In the genomic region with DNA sequence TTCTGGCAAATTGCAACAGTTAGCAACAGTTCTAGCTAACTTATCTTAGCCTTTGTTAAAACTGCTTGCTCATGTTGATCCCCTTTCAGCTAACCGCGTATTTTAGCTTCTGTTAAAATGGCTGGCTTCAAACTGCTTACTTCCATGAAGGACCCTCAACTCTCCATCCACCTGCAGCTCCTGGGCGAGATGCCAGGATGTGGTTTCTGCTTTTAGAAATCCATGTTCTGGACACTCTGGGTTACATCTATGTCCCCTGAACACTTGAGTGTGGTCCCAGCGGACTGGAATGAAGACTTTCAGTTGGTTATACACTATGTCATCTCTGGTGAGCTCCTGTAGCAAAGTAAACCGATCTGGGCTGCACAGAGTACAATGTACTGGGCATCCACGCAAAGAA, we compare ENCODE assay signal across 23 mouse cellular contexts. TPM values are rescaled to one million over a fixed set of nuclear protein-coding genes. Genes with fewer than 3 reads are reported as not detected.
A peak's percentile ranks its signal among the peaks of the same experiment; 100 is the strongest.
DNase-seq lines count a peak whose midpoint lies in the region; ATAC-seq and TF ChIP-seq lines count a peak whose summit lies in the region.
"Had no signal": no experiment of that assay in that cellular context is flagged by ENCODE, and none has a peak within 500 bp of the region (broad histone marks: within the 10 kb centered on the region; RNA-seq: fewer than 3 reads in every experiment).

No protein-coding gene starts in this region.

- no peak for TF ChIP-seq CTCF in kidney, adult 2 months (conservative IDR thresholded peaks at IDR 0.05; ENCODE audit: insufficient read depth, insufficient read length, low read depth, low read length)
- TF ChIP-seq CTCF in lung, postnatal 0 days (IDR thresholded peaks at IDR 0.05), result no peak
- TF ChIP-seq CTCF in lung, adult 2 months (IDR thresholded peaks at IDR 0.05; ENCODE audit: insufficient read depth, low read length), result no peak

- no peaks in the 10 kb centered on the region for H3K36me3 ChIP-seq in kidney, adult 2 months (ENCODE audit: control insufficient read depth, insufficient read depth, low read length)
- no peaks in the 10 kb centered on the region for H3K36me3 ChIP-seq in lung, postnatal 0 days (ENCODE audit: insufficient read depth, low read length)
- H3K36me3 ChIP-seq in forebrain, embryonic 16.5 days (ENCODE audit: control insufficient read depth, insufficient read depth), result no peaks in the 10 kb centered on the region
- H3K36me3 ChIP-seq: embryonic facial prominence, embryonic 10.5 days; embryonic facial prominence, embryonic 12.5 days; forebrain, embryonic 15.5 days had no signal

- H3K4me1 ChIP-seq in kidney, adult 2 months (ENCODE audit: control insufficient read depth, insufficient read depth, low read length), result no peaks in the 10 kb centered on the region
- peaks cover 13% of the 10 kb centered on the region; the same call in 1 of the 2 replicates for H3K4me1 ChIP-seq in lung, postnatal 0 days (ENCODE audit: insufficient read depth, low read depth, low read length)
- no peaks in the 10 kb centered on the region; the same call in 1 of the 2 replicates for H3K4me1 ChIP-seq in lung, adult 2 months (ENCODE audit: control insufficient read depth, insufficient read depth, low read length)
- no peaks in the 10 kb centered on the region for H3K4me1 ChIP-seq in forebrain, embryonic 16.5 days (replicated peaks; ENCODE audit: control insufficient read depth, insufficient read depth, low read length)
- H3K4me1 ChIP-seq: forebrain, embryonic 13.5 days; forebrain, embryonic 15.5 days had no signal

- H3K4me2 ChIP-seq in lung, postnatal 0 days (replicated peaks; ENCODE audit: low read depth, low read length), result no peak overlapping the region
- no peak overlapping the region for H3K4me2 ChIP-seq in forebrain, embryonic 16.5 days (ENCODE audit: low read length)
- H3K4me2 ChIP-seq: embryonic facial prominence, embryonic 12.5 days; forebrain, embryonic 13.5 days; forebrain, embryonic 15.5 days had no signal

- no peak overlapping the region for H3K4me3 ChIP-seq in kidney, adult 2 months (ENCODE audit: insufficient read depth, low read depth, low read length)
- H3K4me3 ChIP-seq in lung, postnatal 0 days (ENCODE audit: low read depth, low read length), result no peak overlapping the region
- H3K4me3 ChIP-seq in lung, adult 2 months (replicated peaks; ENCODE audit: extremely low read depth, low read depth, low read length), result no peak overlapping the region
- no peak overlapping the region for H3K4me3 ChIP-seq in forebrain, embryonic 16.5 days (replicated peaks; ENCODE audit: low read length)
- H3K4me3 ChIP-seq: embryonic facial prominence, embryonic 10.5 days; embryonic facial prominence, embryonic 12.5 days; forebrain, embryonic 13.5 days; forebrain, embryonic 15.5 days had no signal

- H3K9ac ChIP-seq in lung, postnatal 0 days (replicated peaks; ENCODE audit: low read depth), result no peak overlapping the region
- H3K9ac ChIP-seq in forebrain, embryonic 16.5 days (replicated peaks; ENCODE audit: low read depth, low read length), result no peak overlapping the region
- H3K9ac ChIP-seq: embryonic facial prominence, embryonic 12.5 days; forebrain, embryonic 13.5 days; forebrain, embryonic 15.5 days had no signal

- WGBS in kidney, adult 2 months, result 84% methylated on average over 6 of the region's 6 CpGs
- WGBS in lung, postnatal 0 days, result 60% methylated on average over 6 of the region's 6 CpGs
- 65% methylated on average over 6 of the region's 6 CpGs for WGBS in lung, adult 2 months
- 84% methylated on average over 6 of the region's 6 CpGs for WGBS in forebrain, embryonic 16.5 days

- TF ChIP-seq POLR2A in kidney, adult 2 months (IDR thresholded peaks at IDR 0.05; ENCODE audit: low read depth, low read length), result no peak
- TF ChIP-seq POLR2A in lung, adult 2 months (IDR thresholded peaks at IDR 0.05; ENCODE audit: borderline replicate concordance, extremely low read depth, low read depth, low read length), result no peak

- no peaks in the 10 kb centered on the region for H3K27me3 ChIP-seq in kidney, adult 2 months (replicated peaks; ENCODE audit: control insufficient read depth, insufficient read depth, low read length)
- H3K27me3 ChIP-seq in lung, postnatal 0 days (replicated peaks; ENCODE audit: insufficient read depth, low read length), result no peaks in the 10 kb centered on the region
- no peaks in the 10 kb centered on the region; the same call in 1 of the 2 replicates for H3K27me3 ChIP-seq in forebrain, embryonic 16.5 days (replicated peaks; ENCODE audit: control insufficient read depth, insufficient read depth, low read length)
- H3K27me3 ChIP-seq: embryonic facial prominence, embryonic 12.5 days; forebrain, embryonic 13.5 days; forebrain, embryonic 15.5 days; Patski had no signal

- H3K27ac ChIP-seq in kidney, adult 2 months (ENCODE audit: insufficient read depth, low read depth, low read length), result no peak overlapping the region
- H3K27ac ChIP-seq in lung, postnatal 0 days (ENCODE audit: low read length), result 0 out of 2 replicates have a peak overlapping the region, but pooled peaks have one; percentile 4
- no peak overlapping the region for H3K27ac ChIP-seq in forebrain, embryonic 16.5 days (ENCODE audit: low read length)
- H3K27ac ChIP-seq: embryonic facial prominence, embryonic 10.5 days; embryonic facial prominence, embryonic 12.5 days; forebrain, embryonic 13.5 days; forebrain, embryonic 15.5 days had no signal

- no peak for ATAC-seq in lung, postnatal 0 days
- ATAC-seq in forebrain, embryonic 16.5 days, result no peak
- ATAC-seq: activated CD4-positive, CD25-positive, alpha-beta regulatory T cell, adult 4 months; forebrain, embryonic 13.5 days; forebrain, embryonic 15.5 days; Patski had no signal

- no peaks in the 10 kb centered on the region for H3K9me3 ChIP-seq in lung, postnatal 0 days (ENCODE audit: low read length)
- H3K9me3 ChIP-seq in forebrain, embryonic 16.5 days (ENCODE audit: control insufficient read depth, low read length), result no peaks in the 10 kb centered on the region
- H3K9me3 ChIP-seq: embryonic facial prominence, embryonic 10.5 days; embryonic facial prominence, embryonic 12.5 days; forebrain, embryonic 13.5 days; forebrain, embryonic 15.5 days had no signal

- TF ChIP-seq EP300 in lung, postnatal 0 days (IDR thresholded peaks at IDR 0.05), result no peak

- peak; percentile 32 for DNase-seq in kidney, adult 2 months
- no peak for DNase-seq in kidney, postnatal 14 days
- DNase-seq in lung, postnatal 0 days (ENCODE audit: low spot score), result no peak
- DNase-seq in lung, adult 2 months, result no peak
- peak; percentile 23 for DNase-seq in 416B (ENCODE audit: low read depth)
- DNase-seq: adrenal gland, adult 8-10 months; adrenal gland, postnatal 14 days; adrenal gland, postnatal 36 days; cerebellum, adult 11-12 months; cerebellum, adult 2 months; cerebellum, adult 9-10 months; cerebellum, postnatal 25 days had no signal

RNA-seq across cellular contexts. Expression of gene Trim16, which starts 7.8 kb away (rescaled TPM):
- 2.9 and 3.7 TPM in 2 replicates for polyA plus RNA-seq in kidney, adult 2 months (2012; rRNA removed)
- polyA plus RNA-seq in lung, postnatal 0 days (2015; fragmentation: Nextera tagmentation; extraction: Ambion mirVana), result 50.3 and 62.8 TPM in 2 replicates
- polyA plus RNA-seq in lung, adult 2 months (2012; rRNA removed), result 23.7 and 24.5 TPM in 2 replicates
- 4.8 and 5.8 TPM in 2 replicates for polyA plus RNA-seq in forebrain, embryonic 16.5 days (2015; fragmentation: Nextera tagmentation; extraction: Ambion mirVana)

RNA-seq across cellular contexts. Expression of gene Zfp286, which starts 23.0 kb away (rescaled TPM):
- 0.42 and 0.83 TPM in 2 replicates for polyA plus RNA-seq in kidney, adult 2 months (2012; rRNA removed)
- 4.7 and 5.1 TPM in 2 replicates for polyA plus RNA-seq in lung, postnatal 0 days (2015; fragmentation: Nextera tagmentation; extraction: Ambion mirVana)
- 0.54 and 1.1 TPM in 2 replicates for polyA plus RNA-seq in lung, adult 2 months (2012; rRNA removed)
- 38.8 and 39.6 TPM in 2 replicates for polyA plus RNA-seq in forebrain, embryonic 16.5 days (2015; fragmentation: Nextera tagmentation; extraction: Ambion mirVana)
- polyA plus RNA-seq: C2C12 had no signal

RNA-seq across cellular contexts. Expression of gene Fbxw10, which starts 34.6 kb away (rescaled TPM):
- 0.29 and 0.30 TPM in 2 replicates for polyA plus RNA-seq in kidney, adult 2 months (2012; rRNA removed)
- 0.27 TPM in 2 replicates for polyA plus RNA-seq in lung, postnatal 0 days (2015; fragmentation: Nextera tagmentation; extraction: Ambion mirVana)
- polyA plus RNA-seq in lung, adult 2 months (2012; rRNA removed), result 0.38 and 0.84 TPM in 2 replicates
- polyA plus RNA-seq in forebrain, embryonic 16.5 days (2015; fragmentation: Nextera tagmentation; extraction: Ambion mirVana), result 0.21 and 0.25 TPM in 2 replicates

RNA-seq across cellular contexts. Expression of gene Gm10428, which starts 59.4 kb away (rescaled TPM):
- polyA plus RNA-seq in kidney, adult 2 months (2012; rRNA removed), result not detected in 2 replicates
- polyA plus RNA-seq in lung, postnatal 0 days (2015; fragmentation: Nextera tagmentation; extraction: Ambion mirVana), result not detected in 2 replicates
- not detected in 2 replicates for polyA plus RNA-seq in lung, adult 2 months (2012; rRNA removed)
- polyA plus RNA-seq in forebrain, embryonic 16.5 days (2015; fragmentation: Nextera tagmentation; extraction: Ambion mirVana), result not detected in 2 replicates
- polyA plus RNA-seq: activated CD4-positive, CD25-positive, alpha-beta regulatory T cell, adult 4 months; C2C12; cerebellum, adult 2 months; cortical plate, adult 2 months; embryonic facial prominence, embryonic 10.5 days; embryonic facial prominence, embryonic 12.5 days; embryonic facial prominence, embryonic 14.5 days; forebrain, embryonic 11.5 days; forebrain, embryonic 13.5 days; forebrain, embryonic 15.5 days; Patski had no signal

Comparison
In these comparisons a context has a peak if more than half of its experiments do, and no peak if none do; other contexts are left out.
1. DNase-seq: peak in kidney, adult 2 months (single experiment) and 416B (single experiment); none in kidney, postnatal 14 days (single experiment), lung, postnatal 0 days (single experiment) and lung, adult 2 months (single experiment).